Mouse (Mus musculus): Measurements from ENCODE around the gene Wdr13. TPM values are rescaled to one million over a fixed set of nuclear protein-coding genes. Genes with fewer than 3 reads are reported as not detected.

Wdr13 gene
- 28.1 and 30.7 TPM in 2 replicates for polyA plus RNA-seq (2015; fragmentation: Nextera tagmentation; extraction: Ambion mirVana)

DNA sequence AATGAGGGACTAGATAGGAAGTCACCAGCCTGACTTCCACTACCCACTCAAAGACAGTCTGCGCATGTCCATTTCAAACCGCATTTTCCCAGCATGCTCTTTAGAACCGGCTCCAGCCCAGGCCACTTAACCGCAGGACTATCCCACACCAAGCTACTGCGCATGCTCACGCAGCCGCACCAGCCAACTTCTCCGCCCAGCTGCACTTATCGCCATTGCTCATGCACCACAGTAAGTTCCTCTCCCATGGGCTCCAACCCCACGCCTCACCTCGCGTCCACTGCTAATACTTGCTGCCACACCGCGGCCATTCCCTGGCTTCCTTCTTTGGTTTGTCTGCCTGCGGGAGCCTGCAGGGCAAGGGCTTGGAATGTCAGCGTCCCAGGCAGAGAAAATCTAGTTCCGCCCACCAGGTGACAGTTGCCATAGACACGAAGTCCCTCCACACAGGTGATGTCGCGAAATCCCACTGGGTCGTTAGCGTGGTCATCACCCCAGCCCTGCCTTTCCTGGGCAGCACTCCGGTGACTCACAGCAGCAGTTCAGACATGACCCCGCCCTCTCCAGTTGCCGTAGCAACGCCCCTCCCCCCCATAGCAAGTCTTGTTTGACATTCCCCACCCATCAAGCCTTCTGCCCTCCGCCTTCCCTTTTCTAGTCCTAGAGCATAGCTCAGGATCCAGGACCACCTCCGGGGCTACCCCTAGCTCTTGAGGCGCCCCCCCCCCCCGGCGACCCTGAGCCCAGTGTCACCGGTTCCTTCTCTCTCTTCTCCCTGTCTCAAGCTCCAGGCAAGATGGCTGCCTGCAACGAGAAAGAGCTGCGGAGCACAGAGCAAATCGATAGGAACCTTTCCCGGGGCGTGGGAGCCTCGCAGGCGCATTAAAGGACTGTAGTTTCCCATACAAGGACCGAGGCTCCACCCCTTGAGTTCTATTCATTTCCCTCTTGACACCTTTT, at the start of gene Wdr13:
Gene Wdr13 (minus strand): TSS at position 876 of the 960 bp plus-strand sequence.
- Histone ChIP-seq H3K4me2 (replicated peaks) (peak within 1 kb of the TSS; percentile 52), H3K27me3 (no peaks in the 10 kb centered on the region), H3K9ac (peak within 1 kb of the TSS; percentile 21; the same call in 1 of the 2 replicates), H3K9me3 (replicated peaks) (no peaks in the 10 kb centered on the region), H3K4me3 (replicated peaks) (peak within 1 kb of the TSS; percentile 58), H3K36me3 (peaks cover 5% of the 10 kb centered on the region; the same call in 1 of the 2 replicates), H3K4me1 (no peaks in the 10 kb centered on the region), H3K27ac (replicated peaks) (peak within 1 kb of the TSS; percentile 95)
- ATAC-seq (ENCODE audit: insufficient number of reproducible peaks, low FRiP score, low TSS enrichment, low read depth) = peak; percentile 89
- WGBS = 23% methylated on average over 39 of the region's 40 CpGs

GRCm38 (mm10) chrX:8179646-8180045, 47.0 kb upstream of the Wdr13 start:
- Histone ChIP-seq H3K4me2 (replicated peaks) (no peak overlapping the region), H3K27ac (replicated peaks) (no peak overlapping the region), H3K36me3 (no peaks in the 10 kb centered on the region), H3K9me3 (replicated peaks) (no peaks in the 10 kb centered on the region), H3K4me3 (replicated peaks) (no peak overlapping the region), H3K9ac (no peak overlapping the region), H3K27me3 (no peaks in the 10 kb centered on the region), H3K4me1 (no peaks in the 10 kb centered on the region)
- WGBS = 83% methylated on average over 5 of the region's 5 CpGs
- no peak for ATAC-seq (ENCODE audit: insufficient number of reproducible peaks, low FRiP score, low TSS enrichment, low read depth)

DNA sequence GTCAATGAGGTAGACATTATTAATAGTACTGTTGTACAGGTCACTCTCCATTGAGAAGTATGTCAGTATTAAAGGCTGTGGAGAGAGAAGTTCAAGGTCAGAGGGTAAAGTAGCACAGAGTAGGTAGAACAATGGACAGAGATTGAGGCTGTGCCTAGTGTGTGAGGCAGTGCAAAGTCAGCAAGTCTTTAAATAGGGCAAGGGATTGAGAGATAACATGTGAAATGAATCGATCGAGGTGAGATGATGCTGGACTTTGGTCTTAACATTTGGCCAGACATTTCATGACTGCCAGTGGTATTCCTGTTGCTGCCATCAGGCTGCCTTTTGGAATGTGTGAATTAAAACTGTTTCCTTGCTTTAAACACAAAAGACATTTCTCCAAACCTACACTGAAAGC, 46.2 kb upstream of the Wdr13 start:
- no peak overlapping the region for H3K27ac ChIP-seq (replicated peaks)
- H3K9ac ChIP-seq = no peak overlapping the region
- ATAC-seq (ENCODE audit: insufficient number of reproducible peaks, low FRiP score, low TSS enrichment, low read depth) = no peak
- H3K9me3 ChIP-seq (replicated peaks) = no peaks in the 10 kb centered on the region
- no peaks in the 10 kb centered on the region for H3K36me3 ChIP-seq
- no peak overlapping the region for H3K4me3 ChIP-seq (replicated peaks)
- no peak overlapping the region for H3K4me2 ChIP-seq (replicated peaks)
- WGBS = 95% methylated on average over 2 of the region's 2 CpGs
- H3K4me1 ChIP-seq = no peaks in the 10 kb centered on the region
- H3K27me3 ChIP-seq = no peaks in the 10 kb centered on the region

- Histone ChIP-seq H3K27ac (replicated peaks) (peak within 1 kb of the TSS; percentile 60; the same call in 1 of the 2 replicates), H3K4me1 (no peaks in the 10 kb centered on the region), H3K36me3 (no peaks in the 10 kb centered on the region), H3K4me3 (replicated peaks) (peak within 1 kb of the TSS; percentile 64), H3K4me2 (replicated peaks) (peak within 1 kb of the TSS; percentile 49), H3K9ac (peak within 1 kb of the TSS; percentile 35), H3K9me3 (replicated peaks) (no peaks in the 10 kb centered on the region), H3K27me3 (no peaks in the 10 kb centered on the region)
- peak; percentile 92 for ATAC-seq (ENCODE audit: insufficient number of reproducible peaks, low FRiP score, low TSS enrichment, low read depth)
- WGBS = 19% methylated on average over 56 of the region's 56 CpGs
These were observed 43.1 kb upstream of the Wdr13 start, which contains the start of gene Tbc1d25 for GRCm38 (mm10) chrX:8175504-8176385. TSS of gene Tbc1d25 (minus strand) at chrX:8176181.

DNA sequence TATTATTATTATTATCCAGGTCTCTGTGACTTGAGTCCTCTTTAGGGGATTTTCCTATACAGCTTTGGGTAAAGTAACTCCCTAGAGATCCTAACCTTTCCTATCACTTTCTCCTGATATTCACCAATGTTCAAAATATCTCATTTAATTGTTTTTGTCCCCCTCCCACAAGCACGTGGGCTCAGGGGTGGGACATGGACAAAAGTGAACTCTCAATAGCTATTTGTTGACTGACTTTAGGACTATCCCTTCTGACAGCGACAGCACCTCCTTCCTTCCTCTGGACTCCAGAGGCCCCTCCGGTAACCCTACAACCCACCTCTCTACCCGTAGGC, 42.4 kb upstream of the Wdr13 start:
- H3K4me3 ChIP-seq (replicated peaks) = peak overlapping the region; percentile 64
- ATAC-seq (ENCODE audit: insufficient number of reproducible peaks, low FRiP score, low TSS enrichment, low read depth) = no peak
- H3K27me3 ChIP-seq = no peaks in the 10 kb centered on the region
- H3K9me3 ChIP-seq (replicated peaks) = no peaks in the 10 kb centered on the region
- 11% methylated on average over 4 of the region's 4 CpGs for WGBS
- H3K4me1 ChIP-seq = no peaks in the 10 kb centered on the region
- H3K9ac ChIP-seq = peak overlapping the region; percentile 35; the same call in 1 of the 2 replicates
- no peaks in the 10 kb centered on the region for H3K36me3 ChIP-seq
- H3K27ac ChIP-seq (replicated peaks) = no peak overlapping the region
- H3K4me2 ChIP-seq (replicated peaks) = peak overlapping the region; percentile 49

DNA sequence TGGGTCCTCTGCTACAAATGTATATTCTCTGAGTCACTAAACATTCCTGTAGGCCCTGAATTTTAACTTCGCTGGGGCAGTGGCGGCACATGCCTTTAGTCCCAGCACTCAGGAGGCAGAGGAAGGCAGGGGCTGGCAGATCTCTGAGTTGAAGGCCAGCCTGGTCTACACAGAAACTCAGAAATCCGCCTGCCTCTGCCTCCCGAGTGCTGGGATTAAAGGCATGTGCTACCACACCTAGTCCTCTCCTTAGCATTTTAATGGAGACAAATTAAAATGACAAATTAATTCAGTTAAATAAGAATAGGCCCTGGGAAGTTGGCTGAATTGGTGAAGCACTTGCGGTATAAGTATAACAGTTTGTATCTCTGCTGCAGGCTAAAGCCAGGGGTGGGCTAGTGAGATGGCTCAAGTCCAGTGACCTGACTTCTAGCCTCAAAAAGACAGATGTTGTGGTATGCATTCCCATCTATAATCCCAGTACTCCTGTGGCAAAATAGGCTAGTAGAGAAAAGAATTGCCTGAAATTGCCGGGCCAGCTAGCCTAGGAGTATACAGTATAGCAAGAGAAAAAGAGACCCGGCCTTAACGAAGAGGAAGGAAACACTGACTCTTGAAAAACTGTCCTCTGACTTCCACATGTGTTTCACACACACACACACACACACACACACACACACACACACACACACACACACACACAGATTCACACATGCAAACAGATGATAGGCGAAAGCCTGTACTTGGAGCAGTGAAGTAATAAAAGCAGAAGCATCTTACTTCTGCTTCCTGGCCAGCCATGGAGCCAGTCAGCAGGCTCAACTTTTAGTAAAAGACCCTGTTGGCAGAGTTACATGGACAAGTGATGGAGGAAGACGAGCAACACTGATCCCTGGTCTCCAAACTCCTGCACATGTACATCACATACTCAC, 35.3 kb upstream of the Wdr13 start:
- 90% methylated on average over 10 of the region's 10 CpGs for WGBS
- Histone ChIP-seq H3K4me3 (replicated peaks) (no peak overlapping the region), H3K9ac (no peak overlapping the region), H3K4me2 (replicated peaks) (no peak overlapping the region), H3K27me3 (no peaks in the 10 kb centered on the region), H3K9me3 (replicated peaks) (no peaks in the 10 kb centered on the region), H3K27ac (replicated peaks) (no peak overlapping the region), H3K4me1 (no peaks in the 10 kb centered on the region), H3K36me3 (0 out of 2 replicates have a peak, but pooled peaks cover 2% of the 10 kb centered on the region)
- no peak for ATAC-seq (ENCODE audit: insufficient number of reproducible peaks, low FRiP score, low TSS enrichment, low read depth)

- Histone ChIP-seq H3K9me3 (replicated peaks) (no peaks in the 10 kb centered on the region), H3K4me1 (no peaks in the 10 kb centered on the region), H3K27me3 (no peaks in the 10 kb centered on the region), H3K4me2 (replicated peaks) (no peak overlapping the region), H3K4me3 (replicated peaks) (no peak overlapping the region), H3K36me3 (0 out of 2 replicates have a peak, but pooled peaks cover 2% of the 10 kb centered on the region), H3K27ac (replicated peaks) (no peak overlapping the region), H3K9ac (no peak overlapping the region)
- no peak for ATAC-seq (ENCODE audit: insufficient number of reproducible peaks, low FRiP score, low TSS enrichment, low read depth)
- 88% methylated on average over 4 of the region's 4 CpGs for WGBS
These were observed 31.8 kb upstream of the Wdr13 start for GRCm38 (mm10) chrX:8164471-8164870.

- WGBS = 78% methylated on average over 5 of the region's 5 CpGs
These were observed 30.4 kb upstream of the Wdr13 start for GRCm38 (mm10) chrX:8163076-8163475.

DNA sequence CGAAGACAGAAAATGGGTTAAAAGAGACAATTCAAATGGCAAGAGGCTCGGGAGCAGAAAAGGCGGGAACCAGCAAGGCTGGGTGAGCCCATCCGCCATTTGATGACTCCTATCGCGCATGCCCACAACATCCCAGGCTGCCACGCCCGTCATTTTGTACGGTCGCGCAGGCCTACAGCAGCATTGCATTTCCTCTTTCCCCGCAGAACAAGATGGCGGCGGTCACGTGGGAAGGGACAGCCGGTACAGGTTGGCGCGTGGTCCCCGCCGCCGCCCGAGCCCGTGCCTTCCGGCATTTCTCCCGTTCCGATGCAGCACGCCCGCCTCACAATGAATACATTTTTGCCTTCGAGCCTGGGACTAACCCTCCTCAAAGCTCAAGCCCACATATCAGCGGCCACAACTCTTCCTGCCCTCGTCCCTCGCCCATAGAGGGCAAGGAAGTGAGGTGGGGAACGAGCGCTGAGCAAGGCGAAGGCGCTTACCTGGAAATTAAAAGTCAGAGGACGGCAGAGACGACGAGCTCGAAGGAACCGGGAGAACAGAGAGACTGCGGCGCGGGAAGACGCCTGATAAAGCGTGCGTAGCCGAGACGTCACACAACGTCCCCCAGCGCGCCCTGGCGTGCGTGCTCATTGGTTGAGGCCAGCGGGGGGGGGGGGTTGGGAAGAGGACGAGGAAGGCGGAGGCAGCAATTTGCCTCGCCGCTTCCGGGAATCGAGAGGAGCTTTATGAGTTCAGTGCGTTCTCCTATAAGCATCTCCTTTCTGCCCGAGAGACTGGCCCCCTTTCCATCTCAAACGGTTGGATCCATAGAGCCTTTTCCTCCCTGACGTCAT, 12.7 kb upstream of the Wdr13 start, which contains the start of gene Rbm3:
Gene Rbm3 (minus strand): TSS at position 728 of the 839 bp plus-strand sequence.
- Histone ChIP-seq H3K9ac (peak within 1 kb of the TSS; percentile 71), H3K9me3 (replicated peaks) (no peaks in the 10 kb centered on the region), H3K4me1 (peaks cover 8% of the 10 kb centered on the region), H3K4me3 (replicated peaks) (peak within 1 kb of the TSS; percentile 64), H3K36me3 (peaks cover 12% of the 10 kb centered on the region; the same call in 1 of the 2 replicates), H3K27ac (replicated peaks) (peak within 1 kb of the TSS; percentile 98), H3K27me3 (no peaks in the 10 kb centered on the region), H3K4me2 (replicated peaks) (peak within 1 kb of the TSS; percentile 56)
- ATAC-seq (ENCODE audit: insufficient number of reproducible peaks, low FRiP score, low TSS enrichment, low read depth) = peak; percentile 93
- 21% methylated on average over 62 of the region's 65 CpGs for WGBS

More at GRCm38 (mm10) chrX:8163076-8163475, 30.4 kb upstream of the Wdr13 start:
- Histone ChIP-seq H3K27ac (replicated peaks) (no peak overlapping the region), H3K9me3 (replicated peaks) (no peaks in the 10 kb centered on the region), H3K9ac (no peak overlapping the region), H3K27me3 (no peaks in the 10 kb centered on the region), H3K36me3 (0 out of 2 replicates have a peak, but pooled peaks cover 2% of the 10 kb centered on the region), H3K4me3 (replicated peaks) (no peak overlapping the region), H3K4me2 (replicated peaks) (no peak overlapping the region), H3K4me1 (no peaks in the 10 kb centered on the region)
- ATAC-seq (ENCODE audit: insufficient number of reproducible peaks, low FRiP score, low TSS enrichment, low read depth) = no peak
